Mouse (Mus musculus): ENCODE measurements around the gene Mpl. TPM values are rescaled to one million over a fixed set of nuclear protein-coding genes. Genes with fewer than 3 reads are reported as not detected.

Gene Mpl
- total RNA-seq, 2 experiments from 2014 or later: 0.20 TPM; not detected in 1

DNA sequence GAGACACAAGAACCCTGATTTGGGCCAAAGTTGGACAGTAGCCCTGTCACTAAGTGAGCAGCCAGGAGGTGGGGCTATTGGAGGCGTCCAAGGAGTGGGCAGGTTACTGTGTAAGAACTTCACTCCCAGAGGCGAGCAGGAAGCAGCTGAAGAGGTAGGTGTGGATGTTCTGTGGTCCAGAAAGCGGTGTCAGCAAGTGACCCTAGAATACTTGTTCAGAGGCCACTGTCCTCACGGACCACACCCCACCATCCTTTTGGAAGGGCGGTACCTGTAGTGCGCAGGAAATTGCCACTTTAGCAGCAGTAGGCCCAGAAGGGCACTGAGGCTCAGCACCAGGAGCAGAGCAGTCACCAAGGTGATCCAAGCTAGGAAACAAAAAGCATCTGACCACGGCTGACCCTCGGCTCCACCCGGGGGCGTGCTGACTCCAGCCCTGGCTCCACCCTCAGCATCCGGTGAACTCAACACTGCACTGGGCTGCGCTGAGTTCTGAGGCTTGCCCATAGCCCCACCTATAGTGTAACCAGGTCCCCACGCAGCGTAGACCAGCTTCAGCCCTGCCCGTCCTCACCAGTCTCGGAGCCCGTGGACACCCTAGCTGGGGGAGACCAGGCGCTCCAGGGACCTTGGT lies 11.4 kb downstream of the Mpl start:
- Histone ChIP-seq H3K27ac (peak overlapping the region; percentile 71), H3K4me3 (peak overlapping the region; percentile 47)
- DNase-seq (ENCODE audit: low spot score in 2 of 2): peak in 1 of 2 experiments; percentile 22
- TF ChIP-seq CTCF (conservative IDR thresholded peaks at IDR 0.05): no peak

GRCm38 (mm10) chr4:118445088-118445487 lies 12.2 kb downstream of the Mpl start:
- no peak for DNase-seq (ENCODE audit: low spot score in 2 of 2)

DNA sequence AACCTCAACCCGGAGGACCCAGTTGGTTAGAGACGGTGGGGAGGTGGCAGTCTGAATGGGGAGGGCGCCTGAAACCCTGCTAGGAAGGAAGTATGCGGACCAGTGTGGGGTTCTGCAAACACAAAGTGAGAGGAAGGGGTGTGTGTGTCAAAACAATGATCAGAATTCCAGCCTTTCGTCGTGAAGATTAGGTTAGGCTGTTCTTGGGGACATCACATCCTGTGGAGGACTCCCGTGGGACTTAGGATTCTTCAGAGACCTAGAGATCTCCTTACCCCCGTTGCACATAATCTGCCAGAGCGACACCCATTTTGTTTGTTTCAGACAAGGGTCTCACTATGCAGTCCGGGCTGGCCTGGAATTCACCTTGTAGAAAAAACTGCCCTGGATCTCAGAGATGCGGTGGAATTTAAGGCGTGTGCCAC lies 19.5 kb downstream of the Mpl start:
- Histone ChIP-seq H3K4me3 (peak overlapping the region; percentile 52), H3K27ac (peak overlapping the region; percentile 74; the same call in 1 of the 2 replicates)
- DNase-seq (ENCODE audit: low spot score in 2 of 2): no peak
- no peak for TF ChIP-seq CTCF (conservative IDR thresholded peaks at IDR 0.05)

More at GRCm38 (mm10) chr4:118445088-118445487, 12.2 kb downstream of the Mpl start:
- Histone ChIP-seq H3K4me3 (no peak overlapping the region), H3K27ac (no peak overlapping the region)
- TF ChIP-seq CTCF (conservative IDR thresholded peaks at IDR 0.05): no peak

- DNase-seq (ENCODE audit: low spot score in 2 of 2): peak; percentile 83 to 91
- H3K27ac ChIP-seq: peak within 1 kb of the TSS; percentile 74
- peak; percentile 56 for TF ChIP-seq CTCF (conservative IDR thresholded peaks at IDR 0.05)
- H3K4me3 ChIP-seq: peak within 1 kb of the TSS; percentile 52
These were observed 20.3 kb downstream of the Mpl start, which contains the start of gene Cdc20 for GRCm38 (mm10) chr4:118436820-118437603. Cdc20 (minus strand) TSS chr4:118437352.

DNA sequence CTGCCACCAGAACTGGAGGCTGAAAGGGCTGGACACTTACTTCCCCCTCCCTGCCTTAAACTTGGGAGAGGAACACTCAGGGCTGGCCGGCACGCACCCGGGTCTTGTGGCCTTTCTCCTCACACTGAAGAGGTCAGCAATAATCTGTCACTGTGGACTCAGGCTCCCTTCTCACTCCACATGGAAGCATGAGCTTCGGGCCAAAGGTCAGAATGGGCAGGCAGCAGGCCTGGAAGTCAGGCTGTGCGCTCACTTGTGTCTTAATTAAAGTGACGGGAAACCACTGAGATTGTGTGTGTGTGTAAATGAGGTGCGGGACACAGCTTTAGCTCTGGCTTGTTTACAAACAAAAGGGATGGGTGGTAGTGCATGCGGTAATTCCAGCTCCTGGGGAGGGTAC lies 25.0 kb downstream of the Mpl start:
- Histone ChIP-seq H3K27ac (no peak overlapping the region), H3K4me3 (no peak overlapping the region)
- DNase-seq (ENCODE audit: low spot score in 2 of 2): no peak
- TF ChIP-seq CTCF (conservative IDR thresholded peaks at IDR 0.05): no peak

DNA sequence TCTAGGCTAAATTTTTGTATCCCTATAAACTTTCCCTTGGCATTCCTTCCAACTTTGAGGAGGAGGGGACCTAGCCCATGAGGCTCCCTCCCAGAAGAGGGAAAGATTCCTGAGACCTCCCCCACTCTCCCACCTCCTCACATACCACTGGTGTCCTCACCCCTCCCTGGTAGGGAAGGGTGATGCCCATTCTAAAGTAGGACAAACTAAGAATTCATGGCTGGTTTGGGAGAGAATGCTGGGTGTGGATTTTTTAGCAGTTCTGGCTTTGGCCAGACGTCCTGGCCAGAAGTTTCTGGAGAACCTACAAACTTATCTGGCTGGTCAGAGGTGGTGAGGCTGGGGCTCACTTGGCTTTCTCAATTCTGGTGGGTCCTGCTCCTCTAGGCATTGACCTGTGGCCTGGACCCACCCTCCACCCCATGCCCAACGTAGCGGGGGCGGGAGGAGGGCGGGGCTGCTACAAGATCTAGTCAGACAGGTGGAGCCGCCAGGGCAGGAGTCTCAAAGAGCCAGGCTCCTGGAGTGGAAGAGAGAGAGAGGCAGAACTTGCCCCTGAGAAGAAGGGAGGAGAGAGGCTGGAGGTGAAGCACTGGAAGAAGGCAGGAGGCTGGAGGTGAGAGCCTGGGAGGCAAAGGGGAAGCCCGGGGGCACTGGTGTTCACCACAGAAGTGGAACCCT lies 28.0 kb downstream of the Mpl start:
- no peak overlapping the region for H3K27ac ChIP-seq
- no peak for TF ChIP-seq CTCF (conservative IDR thresholded peaks at IDR 0.05)
- no peak overlapping the region for H3K4me3 ChIP-seq
- DNase-seq (ENCODE audit: low spot score in 2 of 2): no peak

DNA sequence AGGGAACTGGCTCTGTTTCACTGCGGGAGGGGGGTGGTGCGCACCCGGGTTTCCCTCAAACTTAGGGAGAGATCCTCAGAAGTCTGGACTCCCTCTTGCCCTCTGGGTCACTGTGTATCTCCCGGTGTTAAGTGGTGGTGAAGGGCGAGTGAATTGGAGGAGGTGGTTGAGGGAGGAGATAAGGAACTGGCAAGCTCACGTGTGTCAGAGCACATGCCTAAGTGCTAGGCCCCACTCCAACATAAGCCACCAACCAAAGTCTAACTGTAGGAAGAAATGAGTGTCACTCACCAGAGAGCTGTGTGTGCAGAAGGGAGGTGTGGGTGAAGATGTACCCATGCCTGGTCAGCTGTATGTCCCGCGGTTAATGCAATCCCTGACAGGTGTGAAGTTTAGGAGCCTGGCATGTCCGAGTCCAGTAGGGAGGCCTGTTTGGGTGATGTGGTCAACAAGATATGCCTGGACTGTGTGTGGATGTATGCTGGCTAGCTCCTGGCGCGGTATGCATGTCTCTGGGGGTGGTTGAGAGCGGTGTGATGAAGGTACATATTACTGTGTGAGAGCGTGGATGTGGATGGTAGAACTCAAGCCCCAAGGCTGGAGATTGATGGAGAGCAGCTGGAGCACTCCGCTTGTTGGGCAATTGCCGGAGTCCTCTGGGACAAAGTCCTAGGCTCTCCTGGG lies 28.6 kb downstream of the Mpl start:
- no peak for DNase-seq (ENCODE audit: low spot score in 2 of 2)
- Histone ChIP-seq H3K27ac (peak overlapping the region; percentile 90), H3K4me3 (peak overlapping the region; percentile 64)
- no peak for TF ChIP-seq CTCF (conservative IDR thresholded peaks at IDR 0.05)

DNA sequence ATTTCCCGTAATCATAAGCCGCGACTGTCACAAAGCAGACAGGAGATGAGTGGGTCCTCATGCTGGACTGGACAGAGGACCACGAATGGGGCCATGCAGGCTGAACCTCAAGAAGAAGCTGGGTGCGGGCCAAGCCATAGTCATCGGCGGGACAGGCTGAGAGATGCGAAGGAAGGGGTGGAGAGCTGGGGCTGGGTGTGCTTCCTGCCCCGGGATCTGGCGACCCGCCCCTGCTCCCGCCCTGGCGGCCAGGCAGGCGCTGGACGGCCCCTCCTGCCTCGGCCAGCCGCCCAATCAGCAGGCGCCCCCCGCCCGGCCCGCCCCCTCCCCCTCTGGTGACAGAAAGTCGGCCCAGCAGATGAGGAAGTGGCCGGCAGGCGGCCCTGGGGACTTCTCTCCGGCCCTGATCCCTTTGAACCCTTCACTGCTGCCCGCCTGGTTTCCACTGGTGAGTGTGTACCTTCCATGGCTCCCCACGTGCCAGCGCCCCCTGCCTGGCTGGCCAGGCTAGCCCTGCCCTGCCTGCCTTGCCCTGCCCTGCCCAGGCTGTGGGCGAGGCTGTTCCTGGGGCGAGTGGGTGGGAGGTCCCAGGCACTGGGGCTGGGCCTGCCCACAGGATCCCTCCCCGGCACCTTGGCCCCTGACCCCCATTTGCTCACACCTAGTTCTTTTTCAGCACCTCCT lies 29.4 kb downstream of the Mpl start, which contains the start of gene Elovl1:
Gene Elovl1, plus strand, starts transcription at position 326 of the 684 bp plus-strand sequence.
- Histone ChIP-seq H3K27ac (peak within 1 kb of the TSS; percentile 90), H3K4me3 (peak within 1 kb of the TSS; percentile 64)
- TF ChIP-seq CTCF (conservative IDR thresholded peaks at IDR 0.05): peak; percentile 69
- peak; percentile 63 to 65 for DNase-seq (ENCODE audit: low spot score in 2 of 2)

DNA sequence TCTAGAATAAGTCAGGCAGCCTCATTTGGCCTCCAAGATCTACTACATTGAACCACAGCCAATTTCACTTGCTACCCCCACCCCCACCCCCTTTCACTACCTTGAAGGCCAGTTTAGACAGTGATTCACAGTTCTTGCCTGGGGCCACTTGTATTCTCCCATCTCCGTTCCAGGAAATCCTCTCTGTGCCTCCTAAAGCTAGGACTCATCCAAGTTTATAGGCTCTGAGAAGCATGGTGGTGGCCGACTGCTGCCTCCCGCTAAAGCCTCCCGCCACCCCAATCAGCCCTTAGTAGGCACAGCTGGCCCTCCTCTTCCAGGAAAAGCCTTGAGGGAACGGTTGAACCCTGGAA lies 29.9 kb downstream of the Mpl start:
- TF ChIP-seq CTCF (conservative IDR thresholded peaks at IDR 0.05): no peak
- Histone ChIP-seq H3K4me3 (peak overlapping the region; percentile 64), H3K27ac (peak overlapping the region; percentile 90)
- no peak for DNase-seq (ENCODE audit: low spot score in 2 of 2)

GRCm38 (mm10) chr4:118425374-118425773 lies 31.9 kb downstream of the Mpl start:
- TF ChIP-seq CTCF (conservative IDR thresholded peaks at IDR 0.05): no peak
- no peak for DNase-seq (ENCODE audit: low spot score in 2 of 2)
- no peak overlapping the region for H3K4me3 ChIP-seq
- H3K27ac ChIP-seq: no peak overlapping the region

DNA sequence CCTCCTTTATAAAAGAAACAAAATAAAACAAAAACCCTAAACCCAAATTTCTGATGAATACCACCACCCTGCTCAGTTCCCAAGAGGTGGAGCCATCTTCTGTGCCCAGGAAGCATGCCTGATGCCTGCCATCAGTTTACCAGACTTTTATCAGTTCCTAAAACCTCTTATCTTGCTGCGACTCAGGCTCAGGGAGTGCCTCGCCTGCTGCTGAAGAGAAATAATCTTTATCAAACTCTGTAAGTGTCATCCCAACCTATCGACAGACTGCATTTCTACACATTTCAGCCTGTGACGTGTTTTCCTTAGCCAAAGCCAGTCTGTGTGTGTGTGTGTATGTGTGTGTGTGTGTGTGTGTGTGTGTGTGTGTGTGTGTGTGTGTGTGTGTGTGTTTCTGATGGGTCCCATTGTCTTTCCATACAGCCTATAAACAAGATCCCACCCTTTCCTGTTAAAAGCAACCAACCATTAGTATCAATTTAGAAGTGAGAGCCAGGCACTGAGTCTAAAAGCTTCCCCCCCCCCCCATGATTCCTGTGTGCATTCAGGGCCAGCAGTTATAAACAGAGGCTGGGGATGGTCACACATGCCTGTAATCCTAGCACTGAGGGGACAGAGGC lies 32.7 kb downstream of the Mpl start:
- TF ChIP-seq CTCF (conservative IDR thresholded peaks at IDR 0.05): no peak
- Histone ChIP-seq H3K4me3 (no peak overlapping the region), H3K27ac (no peak overlapping the region)
- DNase-seq (ENCODE audit: low spot score in 2 of 2): no peak

GRCm38 (mm10) chr4:118421384-118421783 lies 35.9 kb downstream of the Mpl start:
- TF ChIP-seq CTCF (conservative IDR thresholded peaks at IDR 0.05): no peak
- no peak overlapping the region for H3K27ac ChIP-seq
- DNase-seq (ENCODE audit: low spot score in 2 of 2): no peak
- H3K4me3 ChIP-seq: no peak overlapping the region

Data from layer of hippocampus, adult 2 months (tissue).